Mouse (Mus musculus) megakaryocyte, adult 5-6 weeks (primary cell): ENCODE measurements around the gene Vmn2r40. TPM values are rescaled to one million over a fixed set of nuclear protein-coding genes. Genes with fewer than 3 reads are reported as not detected.
"Not testable (repeated sequence)": the region's sequence is repeated elsewhere in the genome, so short reads cannot be mapped to it uniquely, and the experiment has no call there.

Experiments
- ATAC-seq: 2 replicates; pipeline ENCODE4 v1.8.0; 2016; ENCODE audit warnings: mild to moderate bottlenecking, inconsistent platforms; ENCODE audit not compliant: poor library complexity, severe bottlenecking
- total RNA-seq, 2 experiments: library from RNA; stranded (forward) in 1 of 2; stranded (reverse) in 1 of 2; fragments of 153-499, 151-499 nt in 1 of 2; fragments of 221-1000, 200-1000 nt in 1 of 2; gene quantifications; 2 replicates each; pipeline versions ENCODE4 v1.2.3 to v1.2.4; 2015 to 2017

The Vmn2r40 gene
- total RNA-seq (2015) (not detected in 2 replicates), total RNA-seq (2017) (not detected in 2 replicates)

GRCm38 (mm10) chr7:8931335-8931734, at the start of gene Vmn2r40:
Vmn2r40 (minus strand) TSS chr7:8931435.
- not testable (repeated sequence) for ATAC-seq

Other genes with a start within 250 kb of the Vmn2r40 start
- not detected in 2 replicates for gene Vmn2r39, start 99.4 kb upstream of the Vmn2r40 start, total RNA-seq (2015)
- gene Vmn2r39, start 99.4 kb upstream of the Vmn2r40 start, total RNA-seq (2017) = not detected in 2 replicates
- gene Vmn2r38, start 166.4 kb upstream of the Vmn2r40 start, total RNA-seq (2015) = not detected in 2 replicates
- gene Vmn2r38, start 166.4 kb upstream of the Vmn2r40 start, total RNA-seq (2017) = not detected in 2 replicates